ENCODE assay signal across 9 mouse cellular contexts in the genomic region with DNA sequence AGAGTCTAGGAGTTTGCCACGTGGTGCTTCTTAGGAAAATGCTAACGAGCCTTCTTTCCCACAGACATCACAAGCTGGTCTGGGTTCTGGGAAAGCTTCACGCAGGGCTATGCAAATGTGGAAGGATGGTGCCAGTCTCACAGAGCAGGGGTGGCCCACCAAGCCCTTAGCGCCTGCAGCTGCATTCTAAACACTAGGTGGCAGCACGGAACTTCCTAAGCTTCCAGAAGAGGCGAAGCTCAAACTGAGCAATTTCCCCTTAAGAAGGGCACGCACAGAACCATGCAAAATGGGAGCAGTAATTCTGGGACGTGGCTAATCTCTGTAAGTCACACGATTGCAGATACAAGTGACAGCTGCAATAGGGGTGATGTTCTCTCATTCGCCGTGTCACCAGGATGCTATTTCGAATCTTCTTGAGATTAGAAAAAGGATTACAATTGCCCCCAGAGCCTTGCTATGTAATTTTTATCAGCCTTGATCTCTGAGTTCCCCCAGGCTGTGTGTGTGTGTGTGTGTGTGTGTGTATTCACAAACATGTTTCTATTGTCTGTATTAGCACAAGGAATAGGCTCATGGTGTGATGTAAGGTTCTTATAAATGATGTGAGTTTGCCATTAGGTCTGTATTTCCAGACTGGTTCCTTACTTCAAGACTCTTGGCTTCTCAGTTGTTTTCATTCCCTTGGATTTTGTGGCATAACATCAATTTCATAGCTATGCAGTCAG.
DNase-seq lines count a peak whose midpoint lies in the region; ATAC-seq and TF ChIP-seq lines count a peak whose summit lies in the region.
"Had no signal": no experiment of that assay in that cellular context is flagged by ENCODE, and none has a peak within 500 bp of the region (broad histone marks: within the 10 kb centered on the region; RNA-seq: fewer than 3 reads in every experiment).

No protein-coding gene starts in this region.

- no peak overlapping the region for H3K9ac ChIP-seq in embryonic facial prominence, embryonic 12.5 days
- H3K9ac ChIP-seq in heart, adult 2 months (ENCODE audit: low read depth, low read length): no peak overlapping the region
- H3K9ac ChIP-seq in limb, embryonic 11.5 days (ENCODE audit: low read length): no peak overlapping the region
- H3K9ac ChIP-seq in midbrain, embryonic 14.5 days (replicated peaks; ENCODE audit: low read length): no peak overlapping the region
- H3K9ac ChIP-seq in stomach, embryonic 16.5 days (ENCODE audit: low read length): no peak overlapping the region

- H3K36me3 ChIP-seq in embryonic facial prominence, embryonic 12.5 days: no peaks in the 10 kb centered on the region
- no peaks in the 10 kb centered on the region for H3K36me3 ChIP-seq in heart, adult 2 months (ENCODE audit: control insufficient read depth, insufficient read depth, low read length)
- no peaks in the 10 kb centered on the region for H3K36me3 ChIP-seq in limb, embryonic 11.5 days (ENCODE audit: control insufficient read depth, insufficient read depth, low read length)
- H3K36me3 ChIP-seq in midbrain, embryonic 14.5 days (ENCODE audit: control insufficient read depth, insufficient read depth, low read length): no peaks in the 10 kb centered on the region
- no peaks in the 10 kb centered on the region for H3K36me3 ChIP-seq in stomach, embryonic 16.5 days (ENCODE audit: control insufficient read depth, insufficient read depth, low read length)

- intact Hi-C loops in heart, adult 2 months (cut with DNase I): loop anchor here (2.0 to 5.0 kb wide), 4 partner anchors 71 to 646 kb away; no protein-coding TSS in a partner anchor

- H3K79me2 ChIP-seq in heart, adult 2 months (replicated peaks; ENCODE audit: control insufficient read depth, insufficient read depth, low read length): no peaks in the 10 kb centered on the region

- no peak overlapping the region for H3K27ac ChIP-seq in embryonic facial prominence, embryonic 12.5 days
- no peak overlapping the region for H3K27ac ChIP-seq in heart, adult 2 months
- H3K27ac ChIP-seq in limb, embryonic 11.5 days (replicated peaks; ENCODE audit: low read depth, low read length): no peak overlapping the region
- no peak overlapping the region; the same call in 1 of the 2 replicates for H3K27ac ChIP-seq in midbrain, embryonic 14.5 days (replicated peaks; ENCODE audit: low read depth, low read length)
- H3K27ac ChIP-seq in stomach, embryonic 16.5 days (ENCODE audit: low read length): no peak overlapping the region

- H3K27me3 ChIP-seq in embryonic facial prominence, embryonic 12.5 days: 0 out of 2 replicates have a peak, but pooled peaks cover 3% of the 10 kb centered on the region
- H3K27me3 ChIP-seq in heart, adult 2 months (ENCODE audit: control insufficient read depth, insufficient read depth, low read length): no peaks in the 10 kb centered on the region
- H3K27me3 ChIP-seq in limb, embryonic 11.5 days (ENCODE audit: control insufficient read depth, insufficient read depth, low read length): no peaks in the 10 kb centered on the region
- H3K27me3 ChIP-seq in midbrain, embryonic 14.5 days (ENCODE audit: control insufficient read depth, insufficient read depth, low read length): 0 out of 2 replicates have a peak, but pooled peaks cover 3% of the 10 kb centered on the region
- no peaks in the 10 kb centered on the region for H3K27me3 ChIP-seq in stomach, embryonic 16.5 days (ENCODE audit: control insufficient read depth, insufficient read depth, low read length)

- WGBS in embryonic facial prominence, embryonic 12.5 days: 6% methylated on average over 12 of the region's 12 CpGs
- WGBS in heart, adult 2 months: 3% methylated on average over 12 of the region's 12 CpGs
- 12% methylated on average over 12 of the region's 12 CpGs for WGBS in limb, embryonic 11.5 days
- WGBS in midbrain, embryonic 14.5 days: 2% methylated on average over 12 of the region's 12 CpGs
- 8% methylated on average over 12 of the region's 12 CpGs for WGBS in stomach, embryonic 16.5 days

- H3K4me3 ChIP-seq in embryonic facial prominence, embryonic 12.5 days: no peak overlapping the region
- H3K4me3 ChIP-seq in heart, adult 2 months: no peak overlapping the region
- H3K4me3 ChIP-seq in limb, embryonic 11.5 days (ENCODE audit: low read depth, low read length): no peak overlapping the region
- H3K4me3 ChIP-seq in midbrain, embryonic 14.5 days (replicated peaks; ENCODE audit: low read depth, low read length): no peak overlapping the region
- no peak overlapping the region for H3K4me3 ChIP-seq in stomach, embryonic 16.5 days (replicated peaks; ENCODE audit: low read length)
- H3K4me3 ChIP-seq: erythroblast, embryonic 14.5 days had no signal

- H3K9me3 ChIP-seq in embryonic facial prominence, embryonic 12.5 days: no peaks in the 10 kb centered on the region
- H3K9me3 ChIP-seq in limb, embryonic 11.5 days (ENCODE audit: control insufficient read depth, low read length): no peaks in the 10 kb centered on the region
- H3K9me3 ChIP-seq in midbrain, embryonic 14.5 days (ENCODE audit: control insufficient read depth, low read length): no peaks in the 10 kb centered on the region
- H3K9me3 ChIP-seq in stomach, embryonic 16.5 days (replicated peaks; ENCODE audit: control insufficient read depth, low read length): no peaks in the 10 kb centered on the region

- H3K4me1 ChIP-seq in embryonic facial prominence, embryonic 12.5 days: no peaks in the 10 kb centered on the region; the same call in 1 of the 2 replicates
- peaks cover 2% of the 10 kb centered on the region; the same call in 1 of the 2 replicates for H3K4me1 ChIP-seq in heart, adult 2 months (ENCODE audit: control insufficient read depth, insufficient read depth, low read length)
- no peaks in the 10 kb centered on the region for H3K4me1 ChIP-seq in limb, embryonic 11.5 days (ENCODE audit: control insufficient read depth, insufficient read depth, low read length)
- peaks cover 4% of the 10 kb centered on the region; the same call in 1 of the 2 replicates for H3K4me1 ChIP-seq in midbrain, embryonic 14.5 days (ENCODE audit: control insufficient read depth, insufficient read depth, low read length)
- 0 out of 2 replicates have a peak, but pooled peaks cover 4% of the 10 kb centered on the region for H3K4me1 ChIP-seq in stomach, embryonic 16.5 days (ENCODE audit: control insufficient read depth, insufficient read depth, low read length)

- DNase-seq in A20 (ENCODE audit: low read depth, low spot score): peak; percentile 56
- peak; percentile 54 for DNase-seq in adrenal gland, postnatal 25 days
- peak; percentile 66 to 71 for DNase-seq in heart, adult 2 months
- peak; percentile 66 to 81 for DNase-seq in kidney, adult 8-10 months
- DNase-seq in limb, embryonic 11.5 days (ENCODE audit: low spot score): peak; percentile 83
- peak; percentile 97 for DNase-seq in midbrain, embryonic 14.5 days

- ATAC-seq in embryonic facial prominence, embryonic 12.5 days (ENCODE audit: insufficient number of reproducible peaks, insufficient read depth, low FRiP score, low TSS enrichment): peak; percentile 71
- peak; percentile 79; the same call in 1 of the 2 replicates for ATAC-seq in limb, embryonic 11.5 days (ENCODE audit: insufficient number of reproducible peaks, low FRiP score, low TSS enrichment, low read depth)
- ATAC-seq in midbrain, embryonic 14.5 days (ENCODE audit: low FRiP score, low TSS enrichment): peak; percentile 92
- ATAC-seq in stomach, embryonic 16.5 days (ENCODE audit: insufficient read depth, low FRiP score): peak; percentile 78

- no peak overlapping the region for H3K4me2 ChIP-seq in embryonic facial prominence, embryonic 12.5 days (replicated peaks)
- H3K4me2 ChIP-seq in limb, embryonic 11.5 days (ENCODE audit: low read depth, severe bottlenecking): no peak overlapping the region
- H3K4me2 ChIP-seq in midbrain, embryonic 14.5 days (ENCODE audit: low read length): 0 out of 2 replicates have a peak overlapping the region, but pooled peaks have one; percentile 7
- no peak overlapping the region for H3K4me2 ChIP-seq in stomach, embryonic 16.5 days (ENCODE audit: low read depth, low read length)

- no peak for TF ChIP-seq POLR2A in heart, adult 2 months (IDR thresholded peaks at IDR 0.05; ENCODE audit: insufficient read depth, low read depth, low read length)

- peak; percentile 93 for TF ChIP-seq CTCF in heart, adult 2 months (IDR thresholded peaks at IDR 0.05)

- TF ChIP-seq EP300 in heart, adult 2 months (IDR thresholded peaks at IDR 0.05; ENCODE audit: insufficient read depth, low read depth, low read length): 0 out of 2 replicates have a peak, but pooled peaks have one; percentile 36
